Mouse (Mus musculus): ENCODE results near the gene L3mbtl3.

GRCm38 (mm10) chr10:26374436-26375311 lies 1.1 kb downstream of the L3mbtl3 start:
- no peak for TF ChIP-seq CTCF (IDR thresholded peaks at IDR 0.05)
- TF ChIP-seq EP300 (IDR thresholded peaks at IDR 0.05) = no peak
